Mouse (Mus musculus): ENCODE data around the gene Bcam. TPM values are rescaled to one million over a fixed set of nuclear protein-coding genes. Genes with fewer than 3 reads are reported as not detected.

Gene Bcam
- total and polyA plus RNA-seq, 3 experiments, result 3.0 to 10.9 (median 4.8) TPM

DNA sequence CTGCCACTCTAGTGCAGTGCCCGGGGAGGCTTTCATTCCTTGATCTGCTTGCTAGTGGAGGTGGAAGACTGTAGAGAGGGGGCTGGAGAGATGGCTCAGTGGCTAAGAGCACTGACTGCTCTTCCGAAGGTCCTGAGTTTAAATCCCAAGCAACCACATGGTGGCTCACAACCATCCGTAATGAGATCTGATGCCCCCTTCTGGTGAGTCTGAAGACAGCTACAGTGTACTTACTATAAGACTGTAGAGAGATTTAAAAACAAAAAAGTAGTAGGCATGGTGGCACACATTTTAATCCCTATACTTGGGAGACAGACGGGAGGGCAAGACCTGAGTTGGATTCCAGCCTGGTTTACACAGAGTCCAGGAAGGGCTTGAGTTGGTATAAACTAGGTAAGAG, 58.4 kb downstream of the Bcam start:
- no peak for TF ChIP-seq PAX5 (IDR thresholded peaks at IDR 0.05; ENCODE audit: low read length)
- TF ChIP-seq MAFK (IDR thresholded peaks at IDR 0.05; ENCODE audit: insufficient replicate concordance, low read length), result no peak
- no peak for TF ChIP-seq IRF4 (IDR thresholded peaks at IDR 0.05; ENCODE audit: low read depth, low read length)
- TF ChIP-seq EP300 (IDR thresholded peaks at IDR 0.05; ENCODE audit: low read length), result no peak
- no peak for TF ChIP-seq MAX (IDR thresholded peaks at IDR 0.05; ENCODE audit: low read length)
- TF ChIP-seq CTCF (conservative IDR thresholded peaks at IDR 0.05 in 1 of 2, IDR thresholded peaks at IDR 0.05 in 1 of 2; ENCODE audit: low read depth in 2 of 2, low read length in 2 of 2), result peak; percentile 39 to 68; a peak in 3 of 4 replicates
- dilution Hi-C loops (cut with MboI; ENCODE audit: extremely low pct_ligation_motif_present, extremely low pct_unique_long_range_greater_than_20kb, low sequenced_read_pairs), result no loop called here
- Histone ChIP-seq H3K27me3 (replicated peaks) (no peaks in the 10 kb centered on the region), H3K4me2 (ENCODE audit: insufficient read depth, low read depth, poor library complexity, severe bottlenecking) (no peak overlapping the region), H3K9me3 (replicated peaks; ENCODE audit: low read length) (no peaks in the 10 kb centered on the region), H3K4me1 (ENCODE audit: control insufficient read depth in 1 of 2, insufficient read depth in 2 of 2) (peaks cover 9 to 35% of the 10 kb centered on the region in 2 experiments; a peak in 3 of 4 replicates), H3K27ac (ENCODE audit: insufficient read depth, low read depth) (no peak overlapping the region), H3K9ac (ENCODE audit: insufficient read depth, low read depth) (no peak overlapping the region), H3K36me3 (replicated peaks in 1 of 2; ENCODE audit: control insufficient read depth in 1 of 2, insufficient read depth in 1 of 2, low read length in 1 of 2) (peaks cover 53 to 63% of the 10 kb centered on the region in 2 experiments), H3K79me2 (replicated peaks; ENCODE audit: control insufficient read depth, extremely low read depth, insufficient read depth, poor library complexity, severe bottlenecking) (peaks cover 18% of the 10 kb centered on the region), H3K4me3 (replicated peaks in 1 of 3; ENCODE audit: low read depth in 2 of 3, low read length in 2 of 3, poor library complexity in 1 of 3) (no peak overlapping the region)
- in situ Hi-C loops (cut with MboI; ENCODE audit: low pct_ligation_motif_present, low pct_unique_long_range_greater_than_20kb, low sequenced_read_pairs), result loop anchor here (5.0 kb wide), 1 partner anchor 45 kb away; the partner anchor contains the start of gene Clptm1
- no peak for DNase-seq (ENCODE audit: extremely low read depth)

GRCm38 (mm10) chr7:19710650-19711049, 60.2 kb downstream of the Bcam start:
- DNase-seq (ENCODE audit: extremely low read depth), result no peak
- in situ Hi-C loops (cut with MboI; ENCODE audit: low pct_ligation_motif_present, low pct_unique_long_range_greater_than_20kb, low sequenced_read_pairs), result loop anchor here (5.0 kb wide), 1 partner anchor 43 kb away; the partner anchor contains the start of gene Clptm1
- peaks cover 5 to 26% of the 10 kb centered on the region in 2 experiments; a peak in 3 of 4 replicates for H3K4me1 ChIP-seq (ENCODE audit: control insufficient read depth in 1 of 2, insufficient read depth in 2 of 2)

More at GRCm38 (mm10) chr7:19710650-19711049, 60.2 kb downstream of the Bcam start:
- H3K79me2 ChIP-seq (replicated peaks; ENCODE audit: control insufficient read depth, extremely low read depth, insufficient read depth, poor library complexity, severe bottlenecking), result peaks cover 18% of the 10 kb centered on the region
- H3K36me3 ChIP-seq (replicated peaks in 1 of 2; ENCODE audit: control insufficient read depth in 1 of 2, insufficient read depth in 1 of 2, low read length in 1 of 2), result peaks cover 61 to 73% of the 10 kb centered on the region in 2 experiments
- dilution Hi-C loops (cut with MboI; ENCODE audit: extremely low pct_ligation_motif_present, extremely low pct_unique_long_range_greater_than_20kb, low sequenced_read_pairs), result no loop called here
- H3K9me3 ChIP-seq (replicated peaks; ENCODE audit: low read length), result no peaks in the 10 kb centered on the region
- no peak overlapping the region for H3K9ac ChIP-seq (ENCODE audit: insufficient read depth, low read depth)
- no peak overlapping the region for H3K4me3 ChIP-seq (replicated peaks in 1 of 3; ENCODE audit: low read depth in 2 of 3, low read length in 2 of 3, poor library complexity in 1 of 3)
- H3K27me3 ChIP-seq (replicated peaks), result no peaks in the 10 kb centered on the region
- H3K27ac ChIP-seq (ENCODE audit: insufficient read depth, low read depth), result no peak overlapping the region
- TF ChIP-seq POLR2AphosphoS2 (IDR thresholded peaks at IDR 0.05; ENCODE audit: low read depth, low read length) (0 out of 2 replicates have a peak, but pooled peaks have one; percentile 21), EP300 (IDR thresholded peaks at IDR 0.05; ENCODE audit: low read length) (no peak)
- H3K4me2 ChIP-seq (ENCODE audit: insufficient read depth, low read depth, poor library complexity, severe bottlenecking), result no peak overlapping the region

Other genes with a start within 250 kb of the Bcam start
Only the 20 nearest of the 22 such genes appear.
- 26.5 and 30.0 TPM in 2 replicates for gene Zfp296, start 193.7 kb downstream of the Bcam start, total RNA-seq (2012; rRNA removed)
- 8.6 and 10.7 TPM in 2 replicates for gene Zfp296, start 193.7 kb downstream of the Bcam start, total RNA-seq (2014; rRNA removed)
- 37.6 and 44.0 TPM in 2 replicates for gene Zfp296, start 193.7 kb downstream of the Bcam start, polyA plus RNA-seq (2012; ENCODE audit: insufficient read length, low read depth)
- 52.5 and 63.2 TPM in 2 replicates for gene Gemin7, start 193.4 kb downstream of the Bcam start, total RNA-seq (2012; rRNA removed)
- 89.6 and 101 TPM in 2 replicates for gene Gemin7, start 193.4 kb downstream of the Bcam start, total RNA-seq (2014; rRNA removed)
- gene Gemin7, start 193.4 kb downstream of the Bcam start, polyA plus RNA-seq (2012; ENCODE audit: insufficient read length, low read depth), result 59.3 and 64.4 TPM in 2 replicates
- 43.4 and 45.4 TPM in 2 replicates for gene Clasrp, start 166.5 kb downstream of the Bcam start, total RNA-seq (2012; rRNA removed)
- gene Clasrp, start 166.5 kb downstream of the Bcam start, total RNA-seq (2014; rRNA removed), result 14.5 and 17.5 TPM in 2 replicates
- gene Clasrp, start 166.5 kb downstream of the Bcam start, polyA plus RNA-seq (2012; ENCODE audit: insufficient read length, low read depth), result 59.4 and 62.6 TPM in 2 replicates
- gene Relb, start 141.6 kb downstream of the Bcam start, total RNA-seq (2012; rRNA removed), result 37.8 and 58.1 TPM in 2 replicates
- 41.5 and 44.0 TPM in 2 replicates for gene Relb, start 141.6 kb downstream of the Bcam start, total RNA-seq (2014; rRNA removed)
- 50.6 and 59.6 TPM in 2 replicates for gene Relb, start 141.6 kb downstream of the Bcam start, polyA plus RNA-seq (2012; ENCODE audit: insufficient read length, low read depth)
- 43.6 and 43.9 TPM in 2 replicates for gene Clptm1, start 106.0 kb downstream of the Bcam start, total RNA-seq (2012; rRNA removed)
- 33.8 and 34.0 TPM in 2 replicates for gene Clptm1, start 106.0 kb downstream of the Bcam start, total RNA-seq (2014; rRNA removed)
- gene Clptm1, start 106.0 kb downstream of the Bcam start, polyA plus RNA-seq (2012; ENCODE audit: insufficient read length, low read depth), result 54.7 and 70.9 TPM in 2 replicates
- gene Apoc2, start 93.1 kb downstream of the Bcam start, total RNA-seq (2012; rRNA removed), result not detected in 2 replicates
- gene Apoc2, start 93.1 kb downstream of the Bcam start, total RNA-seq (2014; rRNA removed), result not detected in 2 replicates
- not detected in 2 replicates for gene Apoc2, start 93.1 kb downstream of the Bcam start, polyA plus RNA-seq (2012; ENCODE audit: insufficient read length, low read depth)
- gene Gm44805, start 89.6 kb downstream of the Bcam start, total RNA-seq (2012; rRNA removed), result not detected in 2 replicates
- gene Gm44805, start 89.6 kb downstream of the Bcam start, total RNA-seq (2014; rRNA removed), result not detected in 2 replicates
- gene Gm44805, start 89.6 kb downstream of the Bcam start, polyA plus RNA-seq (2012; ENCODE audit: insufficient read length, low read depth), result not detected in 2 replicates
- gene Apoc4, start 89.5 kb downstream of the Bcam start, total RNA-seq (2012; rRNA removed), result not detected in 2 replicates
- gene Apoc4, start 89.5 kb downstream of the Bcam start, total RNA-seq (2014; rRNA removed), result not detected in 2 replicates
- not detected in 2 replicates for gene Apoc4, start 89.5 kb downstream of the Bcam start, polyA plus RNA-seq (2012; ENCODE audit: insufficient read length, low read depth)
- gene Apoc1, start 78.4 kb downstream of the Bcam start, total RNA-seq (2012; rRNA removed), result not detected in 2 replicates
- gene Apoc1, start 78.4 kb downstream of the Bcam start, total RNA-seq (2014; rRNA removed), result not detected in 2 replicates
- not detected in 2 replicates for gene Apoc1, start 78.4 kb downstream of the Bcam start, polyA plus RNA-seq (2012; ENCODE audit: insufficient read length, low read depth)
- gene Apoe, start 71.8 kb downstream of the Bcam start, total RNA-seq (2012; rRNA removed), result 10.0 and 10.5 TPM in 2 replicates
- 6.2 and 6.4 TPM in 2 replicates for gene Apoe, start 71.8 kb downstream of the Bcam start, total RNA-seq (2014; rRNA removed)
- 16.7 and 21.4 TPM in 2 replicates for gene Apoe, start 71.8 kb downstream of the Bcam start, polyA plus RNA-seq (2012; ENCODE audit: insufficient read length, low read depth)
- gene Tomm40, start 55.6 kb downstream of the Bcam start, total RNA-seq (2012; rRNA removed), result 179 and 214 TPM in 2 replicates
- 115 TPM in 2 replicates for gene Tomm40, start 55.6 kb downstream of the Bcam start, total RNA-seq (2014; rRNA removed)
- 197 and 221 TPM in 2 replicates for gene Tomm40, start 55.6 kb downstream of the Bcam start, polyA plus RNA-seq (2012; ENCODE audit: insufficient read length, low read depth)
- 9.1 and 14.1 TPM in 2 replicates for gene Nectin2, start 20.5 kb downstream of the Bcam start, total RNA-seq (2012; rRNA removed)
- gene Nectin2, start 20.5 kb downstream of the Bcam start, total RNA-seq (2014; rRNA removed), result 3.0 and 3.4 TPM in 2 replicates
- gene Nectin2, start 20.5 kb downstream of the Bcam start, polyA plus RNA-seq (2012; ENCODE audit: insufficient read length, low read depth), result 6.3 and 6.5 TPM in 2 replicates
- 30.8 and 38.9 TPM in 2 replicates for gene Cblc, start 25.8 kb upstream of the Bcam start, total RNA-seq (2012; rRNA removed)
- gene Cblc, start 25.8 kb upstream of the Bcam start, total RNA-seq (2014; rRNA removed), result 6.4 and 7.2 TPM in 2 replicates
- 12.7 and 13.4 TPM in 2 replicates for gene Cblc, start 25.8 kb upstream of the Bcam start, polyA plus RNA-seq (2012; ENCODE audit: insufficient read length, low read depth)
- 15.8 and 18.8 TPM in 2 replicates for gene Bcl3, start 51.8 kb upstream of the Bcam start, total RNA-seq (2012; rRNA removed)
- 3.2 and 3.8 TPM in 2 replicates for gene Bcl3, start 51.8 kb upstream of the Bcam start, total RNA-seq (2014; rRNA removed)
- 17.9 and 25.2 TPM in 2 replicates for gene Bcl3, start 51.8 kb upstream of the Bcam start, polyA plus RNA-seq (2012; ENCODE audit: insufficient read length, low read depth)
- 0.59 TPM in 1 of 2 replicates, not detected in the other for gene Gm19345, start 81.0 kb upstream of the Bcam start, total RNA-seq (2012; rRNA removed)
- not detected in 2 replicates for gene Gm19345, start 81.0 kb upstream of the Bcam start, total RNA-seq (2014; rRNA removed)
- 4.1 and 4.3 TPM in 2 replicates for gene Gm19345, start 81.0 kb upstream of the Bcam start, polyA plus RNA-seq (2012; ENCODE audit: insufficient read length, low read depth)
- 2.5 and 3.2 TPM in 2 replicates for gene Ceacam16, start 90.3 kb upstream of the Bcam start, total RNA-seq (2012; rRNA removed)
- 0.88 and 1.1 TPM in 2 replicates for gene Ceacam16, start 90.3 kb upstream of the Bcam start, total RNA-seq (2014; rRNA removed)
- gene Ceacam16, start 90.3 kb upstream of the Bcam start, polyA plus RNA-seq (2012; ENCODE audit: insufficient read length, low read depth), result 6.8 and 7.7 TPM in 2 replicates
- gene Ceacam19, start 116.9 kb upstream of the Bcam start, total RNA-seq (2012; rRNA removed), result 0.04 and 0.08 TPM in 2 replicates
- not detected in 2 replicates for gene Ceacam19, start 116.9 kb upstream of the Bcam start, total RNA-seq (2014; rRNA removed)
- gene Ceacam19, start 116.9 kb upstream of the Bcam start, polyA plus RNA-seq (2012; ENCODE audit: insufficient read length, low read depth), result not detected in 2 replicates
- gene Pvr, start 150.1 kb upstream of the Bcam start, total RNA-seq (2012; rRNA removed), result 15.0 and 15.4 TPM in 2 replicates
- gene Pvr, start 150.1 kb upstream of the Bcam start, total RNA-seq (2014; rRNA removed), result 12.7 and 13.1 TPM in 2 replicates
- gene Pvr, start 150.1 kb upstream of the Bcam start, polyA plus RNA-seq (2012; ENCODE audit: insufficient read length, low read depth), result 8.8 and 13.2 TPM in 2 replicates
- 0.08 TPM in 1 of 2 replicates, not detected in the other for gene Igsf23, start 179.7 kb upstream of the Bcam start, total RNA-seq (2012; rRNA removed)
- gene Igsf23, start 179.7 kb upstream of the Bcam start, total RNA-seq (2014; rRNA removed), result not detected in 2 replicates
- gene Igsf23, start 179.7 kb upstream of the Bcam start, polyA plus RNA-seq (2012; ENCODE audit: insufficient read length, low read depth), result not detected in 2 replicates
- gene Ceacam20, start 194.4 kb upstream of the Bcam start, total RNA-seq (2012; rRNA removed), result 1.8 and 1.9 TPM in 2 replicates
- 4.3 and 6.6 TPM in 2 replicates for gene Ceacam20, start 194.4 kb upstream of the Bcam start, total RNA-seq (2014; rRNA removed)
- 4.2 and 5.8 TPM in 2 replicates for gene Ceacam20, start 194.4 kb upstream of the Bcam start, polyA plus RNA-seq (2012; ENCODE audit: insufficient read length, low read depth)

All from CH12.LX (cell line).